Mouse (Mus musculus): Measurements from ENCODE around the gene Vsnl1.

Vsnl1 gene

GRCm38 (mm10) chr12:11436497-11437265 lies at the start of gene Vsnl1:
Gene Vsnl1 (minus strand): TSS chr12:11436613.
- DNase-seq (ENCODE audit: low read depth, low spot score) = peak; percentile 57

- no peak for DNase-seq (ENCODE audit: low read depth, low spot score)
These were observed 20.2 kb upstream of the Vsnl1 start for GRCm38 (mm10) chr12:11456632-11457031.

- DNase-seq (ENCODE audit: low read depth, low spot score) = no peak
These were observed 19.8 kb upstream of the Vsnl1 start for GRCm38 (mm10) chr12:11456213-11456612.

GRCm38 (mm10) chr12:11455549-11456194 lies 19.3 kb upstream of the Vsnl1 start, which contains the start of gene Rad51ap2:
Gene Rad51ap2 (plus strand): TSS chr12:11456079.
- peak; percentile 87 for DNase-seq (ENCODE audit: low read depth, low spot score)

GRCm38 (mm10) chr12:11454146-11454545 lies 17.7 kb upstream of the Vsnl1 start:
- peak; percentile 53 for DNase-seq (ENCODE audit: low read depth, low spot score)

GRCm38 (mm10) chr12:11437907-11438447 lies 1.6 kb upstream of the Vsnl1 start:
- no peak for DNase-seq (ENCODE audit: low read depth, low spot score)

GRCm38 (mm10) chr12:11437266-11437906 lies 973 bp upstream of the Vsnl1 start:
- DNase-seq (ENCODE audit: low read depth, low spot score) = peak; percentile 57

GRCm38 (mm10) chr12:11436023-11436350 lies 426 bp downstream of the Vsnl1 start:
- no peak for DNase-seq (ENCODE audit: low read depth, low spot score)

GRCm38 (mm10) chr12:11435246-11436022 lies 979 bp downstream of the Vsnl1 start:
- DNase-seq (ENCODE audit: low read depth, low spot score) = no peak

- no peak for DNase-seq (ENCODE audit: low read depth, low spot score)
These were observed 2.0 kb downstream of the Vsnl1 start for GRCm38 (mm10) chr12:11434446-11434845.

GRCm38 (mm10) chr12:11433716-11434115 lies 2.7 kb downstream of the Vsnl1 start:
- DNase-seq (ENCODE audit: low read depth, low spot score) = no peak

- DNase-seq (ENCODE audit: low read depth, low spot score) = no peak
These were observed 3.3 kb downstream of the Vsnl1 start for GRCm38 (mm10) chr12:11433126-11433525.

GRCm38 (mm10) chr12:11427396-11427795 lies 9.0 kb downstream of the Vsnl1 start:
- DNase-seq (ENCODE audit: low read depth, low spot score) = no peak

GRCm38 (mm10) chr12:11418112-11418511 lies 18.3 kb downstream of the Vsnl1 start:
- DNase-seq (ENCODE audit: low read depth, low spot score) = no peak

- DNase-seq (ENCODE audit: low read depth, low spot score) = no peak
These were observed 28.7 kb downstream of the Vsnl1 start for GRCm38 (mm10) chr12:11407679-11408078.

- no peak for DNase-seq (ENCODE audit: low read depth, low spot score)
These were observed 37.6 kb downstream of the Vsnl1 start for GRCm38 (mm10) chr12:11398791-11399190.

GRCm38 (mm10) chr12:11397029-11397428 lies 39.4 kb downstream of the Vsnl1 start:
- no peak for DNase-seq (ENCODE audit: low read depth, low spot score)

GRCm38 (mm10) chr12:11395470-11395869 lies 40.9 kb downstream of the Vsnl1 start:
- no peak for DNase-seq (ENCODE audit: low read depth, low spot score)

GRCm38 (mm10) chr12:11392525-11392924 lies 43.9 kb downstream of the Vsnl1 start:
- DNase-seq (ENCODE audit: low read depth, low spot score) = no peak

GRCm38 (mm10) chr12:11391244-11391949 lies 45.0 kb downstream of the Vsnl1 start:
- DNase-seq (ENCODE audit: low read depth, low spot score) = peak; percentile 5

- DNase-seq (ENCODE audit: low read depth, low spot score) = no peak
These were observed 47.3 kb downstream of the Vsnl1 start for GRCm38 (mm10) chr12:11389141-11389540.

Measured in retina, postnatal 7 days (tissue).